Mouse (Mus musculus): Measurements from ENCODE around the gene Dcun1d4. TPM values are rescaled to one million over a fixed set of nuclear protein-coding genes. Genes with fewer than 3 reads are reported as not detected.

Dcun1d4 gene
- polyA plus RNA-seq, 1 experiment from 2014 or later: 49.6 TPM

DNA sequence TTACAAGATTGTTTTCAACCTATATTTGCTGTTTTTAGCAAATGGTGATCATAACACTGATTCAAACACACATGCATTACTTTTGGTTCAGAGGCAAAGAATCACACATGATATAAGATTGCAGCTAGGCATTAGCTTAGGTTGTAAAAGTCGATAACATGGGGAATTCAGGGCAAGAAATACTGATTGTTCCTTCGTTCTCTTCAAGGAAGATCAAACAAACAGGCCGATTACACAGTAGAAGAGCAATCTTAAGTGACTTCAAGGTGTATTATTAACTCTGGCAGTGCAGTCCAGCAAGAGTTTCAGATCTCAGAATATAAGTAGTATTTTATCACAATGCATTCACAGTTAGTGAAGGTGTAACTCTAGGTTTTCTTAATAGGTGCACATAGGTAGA lies 106.3 kb downstream of the Dcun1d4 start:
- no peaks in the 10 kb centered on the region for H3K9me3 ChIP-seq
- 79% methylated on average over 3 of the region's 3 CpGs for WGBS
- H3K36me3 ChIP-seq (replicated peaks): no peaks in the 10 kb centered on the region
- H3K4me3 ChIP-seq: no peak overlapping the region
- H3K4me1 ChIP-seq: peaks cover 7% of the 10 kb centered on the region
- no peak overlapping the region for H3K27ac ChIP-seq
- no peaks in the 10 kb centered on the region for H3K27me3 ChIP-seq (ENCODE audit: poor library complexity, severe bottlenecking)
- DNase-seq (ENCODE audit: extremely low spot score, low spot score): no peak

DNA sequence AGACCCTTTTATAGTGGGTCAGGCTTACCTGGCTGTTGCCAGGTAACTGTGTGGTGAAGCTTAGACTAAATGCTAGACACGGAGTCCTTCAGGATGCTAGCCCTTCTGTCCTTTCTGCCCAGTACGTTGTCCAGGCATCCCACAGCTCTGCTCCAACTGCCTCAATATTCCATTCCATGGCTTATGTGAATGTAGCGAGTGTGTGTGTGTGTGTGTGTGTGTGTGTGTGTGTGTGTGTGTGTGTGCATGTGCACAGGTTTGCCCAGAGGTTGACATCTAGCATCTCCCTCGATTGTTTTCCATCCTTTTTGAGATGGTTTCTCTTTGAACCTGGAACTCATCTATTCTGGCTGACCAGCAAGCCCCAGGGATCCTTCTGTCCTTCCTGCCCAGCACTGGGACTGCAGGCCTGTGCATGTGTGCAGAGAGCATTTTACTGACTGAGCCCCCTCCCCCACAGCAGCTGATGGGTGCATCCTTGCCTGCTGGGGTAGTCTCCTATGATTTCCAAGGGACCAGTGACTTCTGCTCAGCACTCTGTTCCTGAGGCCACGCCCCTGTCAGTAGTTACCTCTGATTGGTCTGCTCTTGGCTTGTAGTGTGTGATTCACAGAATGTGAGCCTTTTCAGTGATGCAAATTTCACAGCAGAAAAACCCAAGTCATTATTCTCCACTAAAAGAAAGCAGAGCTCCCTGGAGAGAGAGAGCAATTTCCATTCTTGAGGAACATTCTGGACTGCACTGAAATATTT lies 118.3 kb downstream of the Dcun1d4 start:
- H3K27ac ChIP-seq: no peak overlapping the region
- no peak overlapping the region for H3K4me3 ChIP-seq
- no peaks in the 10 kb centered on the region for H3K9me3 ChIP-seq
- WGBS: 64% methylated on average over 5 of the region's 5 CpGs
- H3K4me1 ChIP-seq: peaks cover 21% of the 10 kb centered on the region
- H3K27me3 ChIP-seq (ENCODE audit: poor library complexity, severe bottlenecking): no peaks in the 10 kb centered on the region
- H3K36me3 ChIP-seq (replicated peaks): no peaks in the 10 kb centered on the region
- no peak for DNase-seq (ENCODE audit: extremely low spot score, low spot score)

DNA sequence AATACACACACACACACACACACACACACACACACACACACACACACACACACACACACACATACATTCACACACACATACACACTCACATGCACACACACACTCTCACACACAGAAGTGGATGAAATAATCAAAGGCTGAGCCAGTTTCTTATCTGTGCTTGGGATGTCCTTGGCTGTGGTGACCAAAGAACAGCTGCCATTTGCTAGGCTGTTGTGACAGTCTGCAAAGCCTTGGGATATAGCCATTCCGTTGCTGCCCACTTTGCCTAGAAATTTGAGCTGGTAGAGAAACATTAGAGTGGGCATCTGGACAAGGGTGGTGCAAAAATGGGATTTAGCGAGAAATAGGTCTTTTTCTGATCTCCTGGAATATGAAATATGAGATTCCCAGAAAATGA lies 119.2 kb downstream of the Dcun1d4 start:
- peaks cover 21% of the 10 kb centered on the region for H3K4me1 ChIP-seq
- H3K27ac ChIP-seq: no peak overlapping the region
- DNase-seq (ENCODE audit: extremely low spot score, low spot score): no peak
- WGBS: 85% methylated on average over 2 of the region's 2 CpGs
- no peak overlapping the region for H3K4me3 ChIP-seq
- H3K27me3 ChIP-seq (ENCODE audit: poor library complexity, severe bottlenecking): no peaks in the 10 kb centered on the region
- H3K36me3 ChIP-seq (replicated peaks): no peaks in the 10 kb centered on the region
- H3K9me3 ChIP-seq: no peaks in the 10 kb centered on the region

DNA sequence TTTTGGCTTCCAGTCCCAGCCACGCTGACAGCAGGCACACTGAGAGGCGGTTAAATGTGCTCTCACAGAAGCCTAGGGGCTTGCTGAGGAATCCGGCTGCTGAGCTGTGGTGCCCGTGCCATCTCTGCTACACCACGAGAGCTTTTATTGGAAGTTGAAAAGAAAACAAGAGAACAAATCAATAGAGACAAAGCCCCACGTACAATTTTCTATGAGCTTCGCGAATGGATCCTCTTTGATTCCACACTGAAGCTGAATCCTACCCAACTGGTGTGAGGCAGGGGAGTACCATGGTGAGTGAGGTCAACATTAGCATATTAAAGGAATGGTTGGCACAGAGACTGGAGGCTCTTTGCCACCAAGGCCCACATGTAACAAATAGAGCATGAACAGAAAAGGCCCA lies 120.6 kb downstream of the Dcun1d4 start:
- peaks cover 3% of the 10 kb centered on the region; the same call in 1 of the 2 replicates for H3K9me3 ChIP-seq
- H3K27me3 ChIP-seq (ENCODE audit: poor library complexity, severe bottlenecking): no peaks in the 10 kb centered on the region
- no peak overlapping the region for H3K4me3 ChIP-seq
- no peak overlapping the region for H3K27ac ChIP-seq
- 78% methylated on average over 8 of the region's 8 CpGs for WGBS
- H3K36me3 ChIP-seq (replicated peaks): no peaks in the 10 kb centered on the region
- H3K4me1 ChIP-seq: peaks cover 21% of the 10 kb centered on the region
- no peak for DNase-seq (ENCODE audit: extremely low spot score, low spot score)

DNA sequence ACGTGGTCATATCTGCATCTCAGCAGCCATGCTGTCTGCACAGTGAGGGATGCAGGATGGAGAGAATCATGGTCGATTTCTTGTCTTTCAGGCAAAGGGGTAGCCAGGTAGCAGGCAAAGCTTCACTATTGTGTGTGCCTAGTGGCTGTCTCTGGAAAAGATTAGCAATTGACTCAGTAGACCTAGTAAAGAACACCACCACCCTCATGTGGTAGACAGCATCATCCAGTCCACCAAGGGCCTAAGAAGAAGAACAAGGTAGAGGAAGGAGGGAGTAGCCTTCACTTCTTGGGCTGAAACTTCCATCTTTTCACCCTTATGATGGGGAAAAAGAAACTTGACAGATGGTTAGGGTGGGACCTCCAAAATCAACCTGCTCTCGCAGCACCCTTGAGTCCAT lies 122.1 kb downstream of the Dcun1d4 start:
- H3K27ac ChIP-seq: no peak overlapping the region
- no peaks in the 10 kb centered on the region for H3K27me3 ChIP-seq (ENCODE audit: poor library complexity, severe bottlenecking)
- peaks cover 6% of the 10 kb centered on the region; the same call in 1 of the 2 replicates for H3K9me3 ChIP-seq
- DNase-seq (ENCODE audit: extremely low spot score, low spot score): no peak
- WGBS: 86% methylated on average over 3 of the region's 3 CpGs
- H3K36me3 ChIP-seq (replicated peaks): no peaks in the 10 kb centered on the region
- peaks cover 21% of the 10 kb centered on the region for H3K4me1 ChIP-seq
- no peak overlapping the region for H3K4me3 ChIP-seq

DNA sequence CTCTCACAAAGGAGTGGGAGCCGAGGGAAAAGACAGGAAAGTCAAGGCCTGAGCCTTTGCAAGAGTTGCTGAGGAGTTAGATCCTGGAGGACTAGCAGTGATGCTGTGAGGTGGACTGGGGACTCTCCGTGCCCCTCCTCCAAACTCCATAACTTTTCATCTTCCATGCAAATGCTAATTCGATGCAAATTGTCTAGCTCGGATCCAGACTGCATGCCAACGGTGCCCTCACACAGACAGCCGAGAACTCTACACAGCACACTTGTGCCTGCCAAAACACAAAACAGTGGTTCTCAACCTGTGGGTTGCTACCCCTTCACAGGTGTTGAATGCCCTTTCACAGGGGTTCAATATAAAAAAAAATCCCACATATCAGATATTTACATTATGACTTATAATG lies 123.7 kb downstream of the Dcun1d4 start:
- H3K4me3 ChIP-seq: no peak overlapping the region
- H3K36me3 ChIP-seq (replicated peaks): no peaks in the 10 kb centered on the region
- 94% methylated on average over 6 of the region's 6 CpGs for WGBS
- no peak overlapping the region for H3K27ac ChIP-seq
- H3K9me3 ChIP-seq: peaks cover 6% of the 10 kb centered on the region; the same call in 1 of the 2 replicates
- no peak for DNase-seq (ENCODE audit: extremely low spot score, low spot score)
- H3K4me1 ChIP-seq: peaks cover 10% of the 10 kb centered on the region
- H3K27me3 ChIP-seq (ENCODE audit: poor library complexity, severe bottlenecking): no peaks in the 10 kb centered on the region

DNA sequence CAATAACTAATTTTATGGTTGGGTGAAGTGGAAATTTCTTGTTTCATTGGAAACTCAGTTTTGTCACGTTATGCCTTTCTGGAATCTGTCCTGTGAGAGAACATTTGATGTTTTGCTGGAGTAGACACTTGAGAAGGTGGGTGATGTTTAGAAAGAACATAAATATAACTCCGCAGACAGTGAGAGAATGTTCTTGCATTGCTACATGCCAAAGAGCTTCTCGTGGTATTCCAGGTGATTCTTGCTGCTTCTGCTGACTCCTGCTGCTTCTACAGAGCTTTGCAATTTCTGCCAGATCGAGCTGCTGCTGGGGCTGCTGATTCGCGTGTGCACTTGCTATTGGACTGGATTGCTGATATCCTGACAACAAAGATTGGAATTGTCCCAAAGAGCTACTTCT lies 124.2 kb downstream of the Dcun1d4 start:
- H3K4me1 ChIP-seq: peaks cover 7% of the 10 kb centered on the region; the same call in 1 of the 2 replicates
- H3K27me3 ChIP-seq (ENCODE audit: poor library complexity, severe bottlenecking): no peaks in the 10 kb centered on the region
- H3K9me3 ChIP-seq: peaks cover 6% of the 10 kb centered on the region; the same call in 1 of the 2 replicates
- no peak overlapping the region for H3K4me3 ChIP-seq
- H3K27ac ChIP-seq: no peak overlapping the region
- DNase-seq (ENCODE audit: extremely low spot score, low spot score): no peak
- no peaks in the 10 kb centered on the region for H3K36me3 ChIP-seq (replicated peaks)
- 91% methylated on average over 6 of the region's 6 CpGs for WGBS

Other genes starting within 250 kb of the Dcun1d4 start
- gene Fryl, start 224.4 kb upstream of the Dcun1d4 start, polyA plus RNA-seq (2016; fragmentation: Nextera tagmentation; extraction: Ambion mirVana): 22.5 and 28.0 TPM in 2 replicates
- 161 and 163 TPM in 2 replicates for gene Ociad1, start 188.2 kb upstream of the Dcun1d4 start, polyA plus RNA-seq (2016; fragmentation: Nextera tagmentation; extraction: Ambion mirVana)
- 8.7 and 9.8 TPM in 2 replicates for gene Ociad2, start 140.0 kb upstream of the Dcun1d4 start, polyA plus RNA-seq (2016; fragmentation: Nextera tagmentation; extraction: Ambion mirVana)
- gene Cwh43, start 74.9 kb upstream of the Dcun1d4 start, polyA plus RNA-seq (2016; fragmentation: Nextera tagmentation; extraction: Ambion mirVana): not detected in 2 replicates
- not detected in 2 replicates for gene Lrrc66, start 151.5 kb downstream of the Dcun1d4 start, polyA plus RNA-seq (2016; fragmentation: Nextera tagmentation; extraction: Ambion mirVana)
- gene Sgcb, start 166.8 kb downstream of the Dcun1d4 start, polyA plus RNA-seq (2016; fragmentation: Nextera tagmentation; extraction: Ambion mirVana): 19.7 and 20.4 TPM in 2 replicates
- 0.09 TPM in 1 of 2 replicates, not detected in the other for gene Spata18, start 170.4 kb downstream of the Dcun1d4 start, polyA plus RNA-seq (2016; fragmentation: Nextera tagmentation; extraction: Ambion mirVana)

Measured in forebrain, embryonic 10.5 days (tissue).